Mouse (Mus musculus) embryonic facial prominence, embryonic 14.5 days (tissue): ENCODE measurements around the gene Cyp4b1. TPM values are rescaled to one million over a fixed set of nuclear protein-coding genes. Genes with fewer than 3 reads are reported as not detected.
"Not testable (repeated sequence)": the region's sequence is repeated elsewhere in the genome, so short reads cannot be mapped to it uniquely, and the experiment has no call there.

Experiments
- ATAC-seq: fragments of 200-750 bp; cut with Nextera tagmentation; 2 replicates; pipeline ENCODE4 v1.8.0; 2017; ENCODE audit warnings: low read depth, moderate number of reproducible peaks, moderate TSS enrichment
- DNase-seq: peaks from one replicate; pipeline ENCODE4 v3.0.0-alpha.2; 2015; ENCODE audit warnings: low spot score
- H3K27ac ChIP-seq: fragments of 300-500 bp; sonication (generic); replicated peaks from 2 replicates; pipeline ENCODE4 v1.5.1; 2014; ENCODE audit warnings: low read depth, mild to moderate bottlenecking, low read length, moderate library complexity
- H3K27me3 ChIP-seq: fragments of 300-500 bp; sonication (generic); replicated peaks from 2 replicates; pipeline ENCODE4 v1.6.1; 2014; ENCODE audit warnings: low read length; ENCODE audit not compliant: control insufficient read depth, insufficient read depth
- H3K36me3 ChIP-seq: fragments of 300-500 bp; sonication (generic); 2 replicates; pipeline ENCODE4 v1.6.1; 2014; ENCODE audit warnings: low read length, mixed read lengths; ENCODE audit not compliant: control insufficient read depth, insufficient read depth
- H3K4me1 ChIP-seq: fragments of 300-500 bp; sonication (generic); 2 replicates; pipeline ENCODE4 v1.6.1; 2014; ENCODE audit warnings: antibody characterized with exemption, low read length; ENCODE audit not compliant: control insufficient read depth, insufficient read depth
- H3K4me2 ChIP-seq: fragments of 300-500 bp; sonication (generic); 2 replicates; pipeline ENCODE4 v1.6.1; 2014; ENCODE audit warnings: low read depth, mild to moderate bottlenecking, low read length, moderate library complexity, mixed read lengths
- H3K4me3 ChIP-seq: fragments of 300-500 bp; sonication (generic); 2 replicates; pipeline ENCODE4 v1.5.1; 2014; ENCODE audit warnings: low read depth, mild to moderate bottlenecking, low read length
- H3K9ac ChIP-seq: fragments of 300-500 bp; sonication (generic); 2 replicates; pipeline ENCODE4 v1.6.1; 2014; ENCODE audit warnings: low read depth, mild to moderate bottlenecking, low read length, moderate library complexity, mixed read lengths
- H3K9me3 ChIP-seq: fragments of 300-500 bp; sonication (generic); 2 replicates; pipeline ENCODE4 v1.6.1; 2016; ENCODE audit warnings: low read length; ENCODE audit not compliant: control insufficient read depth
- WGBS: fragments of 180-500 bp; shearing (Covaris S2); extraction: QIAGEN DNeasy Blood & Tissue Kit; methylation state at CpG from one replicate; pipeline ENCODE4 v1.1.7; 2014; 5-methylcytosine and 5-hydroxymethylcytosine counted together
- polyA plus RNA-seq: library from polyadenylated mRNA; unstranded; fragments of >200 nt; fragmentation: Nextera tagmentation; extraction: Ambion mirVana; gene quantifications from 2 replicates; pipeline ENCODE4 v1.2.1, GENCODE M21; 2014

Gene Cyp4b1
- polyA plus RNA-seq, 1 experiment from 2014 or later = 6.3 TPM

- Histone ChIP-seq H3K36me3 (no peaks in the 10 kb centered on the region), H3K27ac (no peak overlapping the region), H3K4me2 (no peak overlapping the region), H3K9me3 (no peaks in the 10 kb centered on the region), H3K4me1 (no peaks in the 10 kb centered on the region), H3K9ac (no peak overlapping the region), H3K4me3 (no peak overlapping the region), H3K27me3 (no peaks in the 10 kb centered on the region)
- no peak for ATAC-seq
- DNase-seq = no peak
- WGBS = 81% methylated on average over 2 of the region's 2 CpGs
Measured at GRCm38 (mm10) chr4:115648752-115649151, 1.2 kb upstream of the Cyp4b1 start.

GRCm38 (mm10) chr4:115645371-115645770, 2.2 kb downstream of the Cyp4b1 start:
- DNase-seq = peak; percentile 3
- no peak for ATAC-seq
- Histone ChIP-seq H3K27me3 (no peaks in the 10 kb centered on the region), H3K4me2 (no peak overlapping the region), H3K36me3 (no peaks in the 10 kb centered on the region), H3K4me3 (no peak overlapping the region), H3K4me1 (no peaks in the 10 kb centered on the region), H3K27ac (no peak overlapping the region), H3K9ac (no peak overlapping the region), H3K9me3 (no peaks in the 10 kb centered on the region)

- Histone ChIP-seq H3K4me1 (no peaks in the 10 kb centered on the region), H3K27me3 (no peaks in the 10 kb centered on the region), H3K27ac (no peak overlapping the region), H3K9me3 (no peaks in the 10 kb centered on the region), H3K36me3 (no peaks in the 10 kb centered on the region), H3K9ac (no peak overlapping the region), H3K4me2 (no peak overlapping the region), H3K4me3 (no peak overlapping the region)
- ATAC-seq (no peak), DNase-seq (peak; percentile 20)
- WGBS = 50% methylated on average over 5 of the region's 5 CpGs
Measured at GRCm38 (mm10) chr4:115642967-115643754, 4.4 kb downstream of the Cyp4b1 start.

GRCm38 (mm10) chr4:115625560-115625959, 22.0 kb downstream of the Cyp4b1 start:
- not testable (repeated sequence) for H3K9ac ChIP-seq, H3K27me3 ChIP-seq, ATAC-seq, DNase-seq, H3K9me3 ChIP-seq, H3K27ac ChIP-seq, H3K4me2 ChIP-seq, H3K4me1 ChIP-seq, H3K4me3 ChIP-seq, H3K36me3 ChIP-seq
- 90% methylated on average over 1 of the region's 3 CpGs for WGBS

GRCm38 (mm10) chr4:115614005-115614404, 33.5 kb downstream of the Cyp4b1 start:
- no peak overlapping the region for H3K4me3 ChIP-seq
- no peak for ATAC-seq
- H3K9ac ChIP-seq = no peak overlapping the region
- no peaks in the 10 kb centered on the region for H3K9me3 ChIP-seq
- DNase-seq = no peak
- no peak overlapping the region for H3K4me2 ChIP-seq
- H3K27me3 ChIP-seq = no peaks in the 10 kb centered on the region
- H3K36me3 ChIP-seq = no peaks in the 10 kb centered on the region
- no peaks in the 10 kb centered on the region for H3K4me1 ChIP-seq
- no peak overlapping the region for H3K27ac ChIP-seq

DNA sequence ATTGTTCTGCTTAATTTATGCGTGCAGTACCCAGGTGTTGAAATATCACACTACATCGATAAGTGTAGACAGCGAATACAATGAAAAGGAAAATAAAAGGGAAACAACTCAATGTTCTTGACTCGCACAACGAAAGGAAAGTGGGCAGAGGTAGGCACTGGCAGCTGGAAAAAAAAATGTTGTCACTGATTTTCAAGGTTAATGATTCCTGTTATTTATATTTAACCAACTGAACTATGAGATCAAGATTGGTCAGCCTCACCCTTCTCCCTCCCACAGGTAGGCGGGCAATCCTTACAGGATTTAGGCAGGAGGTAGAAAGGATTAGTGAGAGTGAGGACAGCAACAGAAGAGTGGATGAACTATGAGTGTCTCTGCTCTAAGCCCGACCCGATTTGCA, 46.9 kb downstream of the Cyp4b1 start, which contains the start of gene Cyp4a32:
Gene Cyp4a32, plus strand, starts transcription at position 359 of the 400 bp plus-strand sequence.
- not testable (repeated sequence) for H3K4me1 ChIP-seq, ATAC-seq
- WGBS = 92% methylated on average over 6 of the region's 8 CpGs

DNA sequence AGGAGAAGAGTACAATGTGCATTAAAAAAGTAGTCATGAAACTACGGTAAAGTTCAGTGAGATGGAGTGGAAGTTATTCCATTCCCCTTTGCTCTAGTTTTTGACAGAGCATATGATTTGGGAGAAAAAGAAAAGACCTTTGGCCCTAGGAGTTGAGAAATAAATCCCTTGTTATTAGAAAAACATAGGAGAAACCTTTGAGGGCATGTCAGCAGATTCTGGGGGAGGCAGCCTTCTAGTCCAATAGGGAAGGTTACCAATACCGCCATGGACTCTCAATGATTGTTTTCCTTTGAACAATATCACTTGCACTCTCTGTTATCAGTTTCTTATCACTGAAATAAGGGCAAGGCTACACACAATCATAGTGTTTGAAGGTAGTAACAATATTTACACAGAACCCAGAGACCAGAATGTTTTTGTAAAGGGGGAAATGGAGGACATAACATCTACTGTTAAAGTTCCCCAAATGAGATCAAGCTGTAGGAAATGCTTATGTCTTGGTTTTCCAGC, 50.6 kb downstream of the Cyp4b1 start:
- 78% methylated on average over 2 of the region's 2 CpGs for WGBS

More for the DNA sequence above, 46.9 kb downstream of the Cyp4b1 start, which contains the start of gene Cyp4a32:
- H3K27me3 ChIP-seq, H3K4me3 ChIP-seq, H3K9ac ChIP-seq, H3K4me2 ChIP-seq, H3K27ac ChIP-seq, H3K9me3 ChIP-seq, H3K36me3 ChIP-seq, DNase-seq: not testable (repeated sequence)

DNA sequence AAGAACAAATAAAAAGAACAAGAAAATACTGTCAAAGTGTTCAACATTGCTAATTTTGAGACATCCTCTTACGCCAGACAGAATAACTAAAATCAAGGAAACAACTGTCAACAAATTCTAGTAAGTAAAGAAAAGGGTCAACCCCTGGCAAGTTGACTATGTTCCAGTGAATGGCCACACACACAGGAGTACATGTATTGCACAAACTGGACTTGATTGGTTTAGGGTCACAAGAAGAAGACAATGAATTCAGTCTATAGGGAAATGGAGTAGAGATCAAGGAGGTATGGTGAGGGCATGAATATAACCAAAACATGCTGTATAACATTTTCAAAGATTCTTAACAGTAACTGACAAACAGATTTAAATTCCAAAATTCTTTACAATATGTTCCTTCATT, 51.2 kb downstream of the Cyp4b1 start:
- ATAC-seq (no peak), DNase-seq (no peak)
- Histone ChIP-seq H3K4me1 (no peaks in the 10 kb centered on the region), H3K27me3 (no peaks in the 10 kb centered on the region), H3K36me3 (no peaks in the 10 kb centered on the region), H3K27ac (no peak overlapping the region), H3K4me3 (no peak overlapping the region), H3K4me2 (no peak overlapping the region), H3K9me3 (no peaks in the 10 kb centered on the region), H3K9ac (no peak overlapping the region)
- 84% methylated on average over 1 of the region's 1 CpGs for WGBS

More for the DNA sequence above, 50.6 kb downstream of the Cyp4b1 start:
- no peak overlapping the region for H3K9ac ChIP-seq
- no peak overlapping the region for H3K4me3 ChIP-seq
- no peaks in the 10 kb centered on the region for H3K4me1 ChIP-seq
- H3K36me3 ChIP-seq = no peaks in the 10 kb centered on the region
- ATAC-seq (no peak), DNase-seq (no peak)
- H3K9me3 ChIP-seq = no peaks in the 10 kb centered on the region
- no peak overlapping the region for H3K4me2 ChIP-seq
- no peak overlapping the region for H3K27ac ChIP-seq
- no peaks in the 10 kb centered on the region for H3K27me3 ChIP-seq

DNA sequence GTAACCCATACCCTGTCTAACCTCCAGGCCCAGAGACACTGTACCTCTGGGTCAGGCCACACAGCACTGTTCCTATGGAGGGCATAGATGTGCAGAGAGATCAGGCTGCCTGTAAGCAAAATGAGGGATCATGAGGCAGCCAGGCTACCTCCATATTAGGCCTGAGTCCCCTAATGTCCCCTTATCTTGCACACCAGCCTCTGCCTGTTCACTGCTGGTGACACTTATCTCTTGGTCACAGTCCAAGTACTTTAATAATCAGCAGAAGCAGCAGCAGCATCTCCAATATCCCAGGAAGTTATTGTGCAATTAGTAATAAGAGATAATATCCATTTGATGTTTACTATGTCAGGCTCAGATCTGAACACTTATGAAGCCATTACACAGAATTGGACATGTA, 64.5 kb downstream of the Cyp4b1 start:
- DNase-seq (no peak), ATAC-seq (no peak)
- Histone ChIP-seq H3K9ac (no peak overlapping the region), H3K4me2 (no peak overlapping the region), H3K36me3 (no peaks in the 10 kb centered on the region), H3K4me3 (no peak overlapping the region), H3K4me1 (no peaks in the 10 kb centered on the region), H3K27me3 (no peaks in the 10 kb centered on the region), H3K27ac (no peak overlapping the region), H3K9me3 (no peaks in the 10 kb centered on the region)
